Mouse (Mus musculus) lung, adult 2 months (tissue): ENCODE results near the gene Sbno2.

Experiments used
- CTCF ChIP-seq: fragments of 200-500 bp; IDR thresholded peaks from 2 replicates; pipeline ENCODE4 v1.5.1; 2011; ENCODE audit warnings: mild to moderate bottlenecking, low read length, control low read depth; ENCODE audit not compliant: insufficient read depth
- POLR2A ChIP-seq: fragments of 200-500 bp; IDR thresholded peaks from 2 replicates; pipeline ENCODE4 v1.6.1; 2011; ENCODE audit warnings: low read depth, mild to moderate bottlenecking, control low read depth, low read length, borderline replicate concordance; ENCODE audit errors: extremely low read depth

- TF ChIP-seq POLR2A (no peak), CTCF (no peak)
Observed at GRCm38 (mm10) chr10:80139439-80139775, 34.0 kb upstream of the Sbno2 start.
